Mouse (Mus musculus) C2C12 (cell line): ENCODE measurements around the gene Dusp9. TPM values are rescaled to one million over a fixed set of nuclear protein-coding genes. Genes with fewer than 3 reads are reported as not detected.

ENCODE experiments used
- H3K27me3 ChIP-seq: one replicate; pipeline ENCODE4 v1.6.1; 2011; ENCODE audit not compliant: control insufficient read depth, insufficient read depth, insufficient read length
- H3K36me3 ChIP-seq: one replicate; pipeline ENCODE4 v1.6.1; 2011; ENCODE audit not compliant: control insufficient read depth, insufficient read depth
- H3K4me3 ChIP-seq: one replicate; pipeline ENCODE4 v1.5.1; 2011; ENCODE audit warnings: mild to moderate bottlenecking, control low read depth; ENCODE audit not compliant: poor library complexity, insufficient read depth, severe bottlenecking
- H3K79me2 ChIP-seq: one replicate; pipeline ENCODE4 v1.6.1; 2011; ENCODE audit not compliant: control insufficient read depth, insufficient read depth
- H3K79me3 ChIP-seq: one replicate; pipeline ENCODE4 v1.6.1; 2011; ENCODE audit warnings: low read depth, control low read depth
- H3ac ChIP-seq: one replicate; pipeline ENCODE3; 2011; ENCODE audit warnings: low read depth; ENCODE audit not compliant: control insufficient read depth, insufficient read length
- CEBPB ChIP-seq: IDR thresholded peaks from one replicate; pipeline ENCODE4 v1.6.1; 2011; ENCODE audit warnings: low read depth, mild to moderate bottlenecking, control low read depth, moderate library complexity
- CTCF ChIP-seq: IDR thresholded peaks from one replicate; pipeline ENCODE4 v1.5.1; 2011; ENCODE audit not compliant: control insufficient read depth, insufficient read depth, insufficient read length
- FOSL1 ChIP-seq: IDR thresholded peaks from one replicate; pipeline ENCODE4 v1.8.0; 2011; ENCODE audit warnings: mild to moderate bottlenecking, low read length; ENCODE audit not compliant: poor library complexity, insufficient read depth, severe bottlenecking
- MAX ChIP-seq: IDR thresholded peaks from one replicate; pipeline ENCODE4 v1.6.1; 2011; ENCODE audit warnings: mild to moderate bottlenecking, control low read depth
- MYOD1 ChIP-seq: IDR thresholded peaks from one replicate; pipeline ENCODE4 v1.6.1; 2011; ENCODE audit warnings: low read depth; ENCODE audit not compliant: control insufficient read depth, insufficient read length
- MYOG ChIP-seq: IDR thresholded peaks from one replicate; pipeline ENCODE4 v1.6.1; 2011; ENCODE audit not compliant: control insufficient read depth, insufficient read length; ENCODE audit errors: extremely low read depth
- USF1 ChIP-seq: IDR thresholded peaks from one replicate; pipeline ENCODE4 v1.6.1; 2011; ENCODE audit warnings: low read depth, mild to moderate bottlenecking, control low read depth, moderate library complexity
- polyA plus RNA-seq: library from polyadenylated mRNA; unstranded; fragments of >200 nt; fragmentation: generic; extraction: Trizol; gene quantifications from one replicate; pipeline ENCODE4 v1.2.1, GENCODE M21; 2012; ENCODE audit warnings: missing spikeins

Gene Dusp9
- polyA plus RNA-seq, 1 experiment = 22.3 TPM

GRCm38 (mm10) chrX:73672031-73672431 is 32.8 kb downstream of the Dusp9 start:
- no peak overlapping the region for H3ac ChIP-seq
- H3K4me3 ChIP-seq = no peak overlapping the region
- no peak for TF ChIP-seq FOSL1
- peak; percentile 42 for TF ChIP-seq CTCF
- peaks cover 15% of the 10 kb centered on the region for H3K79me3 ChIP-seq
- H3K36me3 ChIP-seq = no peaks in the 10 kb centered on the region
- no peaks in the 10 kb centered on the region for H3K27me3 ChIP-seq
- H3K79me2 ChIP-seq = peaks cover 29% of the 10 kb centered on the region

- Histone ChIP-seq H3K36me3 (no peaks in the 10 kb centered on the region), H3K79me3 (peaks cover 16% of the 10 kb centered on the region), H3K79me2 (peaks cover 29% of the 10 kb centered on the region), H3K4me3 (peak within 1 kb of the TSS; percentile 44), H3ac (peak within 1 kb of the TSS; percentile 57), H3K27me3 (no peaks in the 10 kb centered on the region)
- no peak for TF ChIP-seq CTCF
Measured at GRCm38 (mm10) chrX:73672879-73673618, 33.8 kb downstream of the Dusp9 start, which contains the start of gene Slc6a8. Gene Slc6a8, plus strand, starts transcription at chrX:73673150.

- TF ChIP-seq MAX (no peak), USF1 (no peak), MYOD1 (no peak), MYOG (no peak), CEBPB (no peak), FOSL1 (no peak), CTCF (no peak)
- peaks cover 16% of the 10 kb centered on the region for H3K79me3 ChIP-seq
- H3ac ChIP-seq = peak overlapping the region; percentile 57
- no peaks in the 10 kb centered on the region for H3K27me3 ChIP-seq
- peaks cover 29% of the 10 kb centered on the region for H3K79me2 ChIP-seq
- peak overlapping the region; percentile 44 for H3K4me3 ChIP-seq
- no peaks in the 10 kb centered on the region for H3K36me3 ChIP-seq
Measured at GRCm38 (mm10) chrX:73673619-73673967, 34.4 kb downstream of the Dusp9 start.

- peak overlapping the region; percentile 44 for H3K4me3 ChIP-seq
- peaks cover 16% of the 10 kb centered on the region for H3K79me3 ChIP-seq
- H3K36me3 ChIP-seq = peaks cover 3% of the 10 kb centered on the region
- TF ChIP-seq CTCF (no peak), FOSL1 (no peak), MYOG (no peak), CEBPB (no peak), MAX (no peak), MYOD1 (no peak), USF1 (no peak)
- H3ac ChIP-seq = peak overlapping the region; percentile 57
- H3K79me2 ChIP-seq = peaks cover 29% of the 10 kb centered on the region
- no peaks in the 10 kb centered on the region for H3K27me3 ChIP-seq
Measured at GRCm38 (mm10) chrX:73673968-73674661, 34.9 kb downstream of the Dusp9 start.

GRCm38 (mm10) chrX:73675231-73675630 is 36.0 kb downstream of the Dusp9 start:
- Histone ChIP-seq H3K4me3 (no peak overlapping the region), H3K79me2 (peaks cover 29% of the 10 kb centered on the region), H3ac (peak overlapping the region; percentile 57), H3K79me3 (peaks cover 16% of the 10 kb centered on the region), H3K36me3 (peaks cover 5% of the 10 kb centered on the region), H3K27me3 (no peaks in the 10 kb centered on the region)
- TF ChIP-seq FOSL1 = no peak
- TF ChIP-seq MYOG = no peak
- no peak for TF ChIP-seq CTCF
- no peak for TF ChIP-seq CEBPB
- peak; percentile 24 for TF ChIP-seq USF1
- no peak for TF ChIP-seq MYOD1

- TF ChIP-seq CTCF = no peak
- TF ChIP-seq MAX = no peak
- TF ChIP-seq CEBPB = no peak
- no peak for TF ChIP-seq USF1
- no peak for TF ChIP-seq MYOG
- no peak for TF ChIP-seq MYOD1
- Histone ChIP-seq H3K79me2 (peaks cover 29% of the 10 kb centered on the region), H3K27me3 (no peaks in the 10 kb centered on the region), H3ac (no peak overlapping the region), H3K79me3 (peaks cover 16% of the 10 kb centered on the region), H3K4me3 (no peak overlapping the region), H3K36me3 (peaks cover 9% of the 10 kb centered on the region)
Measured at GRCm38 (mm10) chrX:73676668-73677067, 37.4 kb downstream of the Dusp9 start.
